Mouse (Mus musculus) kidney, adult 9 months (tissue): Measurements from ENCODE around the gene Xrn1.
A peak's percentile ranks its signal among the peaks of the same experiment; 100 is the strongest.
"Not testable (repeated sequence)": the region's sequence is repeated elsewhere in the genome, so short reads cannot be mapped to it uniquely, and the experiment has no call there.

Experiments
- DNase-seq: peaks from one replicate; pipeline ENCODE4 v3.0.0; 2022

Xrn1 gene

GRCm38 (mm10) chr9:95954585-95955461, at the start of gene Xrn1:
Gene Xrn1, plus strand, starts transcription at chr9:95954760.
- DNase-seq: peak; percentile 92

- DNase-seq: no peak
Measured at GRCm38 (mm10) chr9:95932855-95933254, 21.7 kb upstream of the Xrn1 start.

- no peak for DNase-seq
Measured at GRCm38 (mm10) chr9:95953658-95954057, 902 bp upstream of the Xrn1 start.

- DNase-seq: no peak
Measured at GRCm38 (mm10) chr9:95954226-95954584, 355 bp upstream of the Xrn1 start.

- DNase-seq: no peak
Measured at GRCm38 (mm10) chr9:95957611-95958010, 3.1 kb downstream of the Xrn1 start.

GRCm38 (mm10) chr9:95958041-95958730, 3.6 kb downstream of the Xrn1 start:
- DNase-seq: no peak

GRCm38 (mm10) chr9:95958731-95959105, 4.2 kb downstream of the Xrn1 start:
- DNase-seq: not testable (repeated sequence)

GRCm38 (mm10) chr9:95959246-95959645, 4.7 kb downstream of the Xrn1 start:
- DNase-seq: no peak

GRCm38 (mm10) chr9:95959732-95960428, 5.3 kb downstream of the Xrn1 start:
- DNase-seq: no peak

GRCm38 (mm10) chr9:95961058-95961457, 6.5 kb downstream of the Xrn1 start:
- no peak for DNase-seq

- no peak for DNase-seq
Measured at GRCm38 (mm10) chr9:95964037-95964436, 9.5 kb downstream of the Xrn1 start.

GRCm38 (mm10) chr9:95978279-95978678, 23.7 kb downstream of the Xrn1 start:
- DNase-seq: no peak

GRCm38 (mm10) chr9:95979896-95980295, 25.3 kb downstream of the Xrn1 start:
- DNase-seq: no peak

- no peak for DNase-seq
Measured at GRCm38 (mm10) chr9:95992255-95992654, 37.7 kb downstream of the Xrn1 start.

- DNase-seq: no peak
Measured at GRCm38 (mm10) chr9:96004455-96004854, 49.9 kb downstream of the Xrn1 start.

GRCm38 (mm10) chr9:96010664-96011063, 56.1 kb downstream of the Xrn1 start:
- no peak for DNase-seq

- no peak for DNase-seq
Measured at GRCm38 (mm10) chr9:96023921-96024320, 69.4 kb downstream of the Xrn1 start.

GRCm38 (mm10) chr9:96027913-96028312, 73.4 kb downstream of the Xrn1 start:
- DNase-seq: no peak

- DNase-seq: peak; percentile 48
Measured at GRCm38 (mm10) chr9:96028818-96029217, 74.3 kb downstream of the Xrn1 start.

GRCm38 (mm10) chr9:96029886-96030285, 75.3 kb downstream of the Xrn1 start:
- no peak for DNase-seq

- DNase-seq: no peak
Measured at GRCm38 (mm10) chr9:96035371-96036086, 81.0 kb downstream of the Xrn1 start.

- DNase-seq: no peak
Measured at GRCm38 (mm10) chr9:96044214-96044613, 89.7 kb downstream of the Xrn1 start.

- no peak for DNase-seq
Measured at GRCm38 (mm10) chr9:96051501-96051900, 96.9 kb downstream of the Xrn1 start.
